9 mouse cellular contexts compared by ENCODE assay signal in the genomic region with DNA sequence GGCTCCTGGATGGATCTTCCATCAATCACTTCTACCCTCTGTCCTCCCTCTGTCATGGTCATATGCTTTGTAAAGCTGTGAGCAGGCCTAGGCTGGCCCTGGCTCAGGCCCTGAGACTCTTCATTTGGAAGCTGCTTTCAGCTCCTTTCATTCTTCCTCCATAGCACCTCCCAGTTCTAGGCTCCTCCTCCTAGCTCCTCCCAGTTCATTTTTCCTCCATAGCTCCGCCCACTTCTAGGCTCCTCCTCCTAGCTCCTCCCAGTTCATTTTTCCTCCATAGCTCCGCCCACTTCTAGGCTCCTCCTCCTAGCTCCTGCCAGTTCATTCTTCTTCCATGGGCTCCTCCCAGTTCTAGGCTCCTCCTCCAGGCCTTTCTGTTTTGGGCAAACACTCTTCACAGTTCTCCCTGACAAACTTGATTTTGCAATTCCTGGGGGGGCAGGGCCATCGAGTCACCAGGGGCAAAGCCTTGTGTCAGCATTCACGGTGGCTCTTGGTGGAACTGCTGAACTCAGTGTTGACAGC.
DNase-seq lines count a peak whose midpoint lies in the region; ATAC-seq and TF ChIP-seq lines count a peak whose summit lies in the region.
"Had no signal": no experiment of that assay in that cellular context is flagged by ENCODE, and none has a peak within 500 bp of the region (broad histone marks: within the 10 kb centered on the region; RNA-seq: fewer than 3 reads in every experiment).

No protein-coding gene starts in this region.

- no peaks in the 10 kb centered on the region for H3K9me3 ChIP-seq in intestine, embryonic 15.5 days
- H3K9me3 ChIP-seq in forebrain, embryonic 10.5 days, result peaks cover 3% of the 10 kb centered on the region; the same call in 1 of the 2 replicates
- H3K9me3 ChIP-seq: embryonic facial prominence, embryonic 12.5 days had no signal

- WGBS in kidney, adult 2 months, result 51% methylated on average over 4 of the region's 4 CpGs
- WGBS in intestine, embryonic 15.5 days, result 41% methylated on average over 4 of the region's 4 CpGs
- WGBS in forebrain, embryonic 10.5 days, result 56% methylated on average over 4 of the region's 4 CpGs

- TF ChIP-seq POLR2A in kidney, adult 2 months (IDR thresholded peaks at IDR 0.05; ENCODE audit: low read depth, low read length), result no peak

- H3K4me3 ChIP-seq in kidney, adult 2 months (ENCODE audit: insufficient read depth, low read depth, low read length), result no peak overlapping the region
- no peak overlapping the region for H3K4me3 ChIP-seq in intestine, embryonic 15.5 days (replicated peaks)
- H3K4me3 ChIP-seq in forebrain, embryonic 10.5 days, result no peak overlapping the region
- H3K4me3 ChIP-seq: embryonic facial prominence, embryonic 12.5 days had no signal

- H3K27ac ChIP-seq in kidney, adult 2 months (ENCODE audit: insufficient read depth, low read depth, low read length), result peak overlapping the region; percentile 64
- no peak overlapping the region for H3K27ac ChIP-seq in intestine, embryonic 15.5 days
- no peak overlapping the region for H3K27ac ChIP-seq in forebrain, embryonic 10.5 days
- H3K27ac ChIP-seq: embryonic facial prominence, embryonic 12.5 days had no signal

- peak; percentile 43 for DNase-seq in kidney, adult 2 months
- DNase-seq in kidney, adult 18-20 months, result no peak
- peak; percentile 24 for DNase-seq in WW6 (ENCODE audit: low read depth, low spot score)
- peak; percentile 60 to 62 for DNase-seq in lung, postnatal 4 days
- no peak for DNase-seq in right cerebral cortex, postnatal 36 days (ENCODE audit: low spot score in 2 of 2)
- no peak for DNase-seq in forebrain, embryonic 10.5 days (ENCODE audit: extremely low spot score, low spot score)
- no peak for DNase-seq in left cerebral cortex, adult 18-20 months (ENCODE audit: low spot score in 2 of 2)

- no peak overlapping the region for H3K9ac ChIP-seq in intestine, embryonic 15.5 days
- H3K9ac ChIP-seq: embryonic facial prominence, embryonic 12.5 days had no signal

- no peaks in the 10 kb centered on the region for H3K27me3 ChIP-seq in kidney, adult 2 months (replicated peaks; ENCODE audit: control insufficient read depth, insufficient read depth, low read length)
- no peaks in the 10 kb centered on the region for H3K27me3 ChIP-seq in intestine, embryonic 15.5 days (replicated peaks)
- no peaks in the 10 kb centered on the region; the same call in 1 of the 2 replicates for H3K27me3 ChIP-seq in forebrain, embryonic 10.5 days (ENCODE audit: poor library complexity, severe bottlenecking)
- H3K27me3 ChIP-seq: embryonic facial prominence, embryonic 12.5 days had no signal

- TF ChIP-seq CTCF in kidney, adult 2 months (conservative IDR thresholded peaks at IDR 0.05; ENCODE audit: insufficient read depth, insufficient read length, low read depth, low read length), result no peak

- peak; percentile 65; the same call in 1 of the 2 replicates for ATAC-seq in intestine, embryonic 15.5 days

- H3K4me1 ChIP-seq in kidney, adult 2 months (ENCODE audit: control insufficient read depth, insufficient read depth, low read length), result peaks cover 6% of the 10 kb centered on the region; the same call in 1 of the 2 replicates
- H3K4me1 ChIP-seq in intestine, embryonic 15.5 days (replicated peaks), result 0 out of 2 replicates have a peak, but pooled peaks cover 6% of the 10 kb centered on the region
- peaks cover 24% of the 10 kb centered on the region for H3K4me1 ChIP-seq in forebrain, embryonic 10.5 days

- no peak overlapping the region for H3K4me2 ChIP-seq in intestine, embryonic 15.5 days (replicated peaks)
- H3K4me2 ChIP-seq: embryonic facial prominence, embryonic 12.5 days had no signal

- H3K36me3 ChIP-seq in kidney, adult 2 months (ENCODE audit: control insufficient read depth, insufficient read depth, low read length), result no peaks in the 10 kb centered on the region
- H3K36me3 ChIP-seq in intestine, embryonic 15.5 days, result 0 out of 2 replicates have a peak, but pooled peaks cover 4% of the 10 kb centered on the region
- H3K36me3 ChIP-seq in forebrain, embryonic 10.5 days (replicated peaks), result peaks cover 54% of the 10 kb centered on the region

Comparison
In these comparisons a context has a peak if more than half of its experiments do, and no peak if none do; other contexts are left out.
1. DNase-seq: peak in kidney, adult 2 months (single experiment), WW6 (single experiment) and lung, postnatal 4 days (2 of 2); none in kidney, adult 18-20 months (single experiment), right cerebral cortex, postnatal 36 days (0 of 2), forebrain, embryonic 10.5 days (single experiment) and left cerebral cortex, adult 18-20 months (0 of 2).